Mouse (Mus musculus): ENCODE results near the gene Lect2. TPM values are rescaled to one million over a fixed set of nuclear protein-coding genes. Genes with fewer than 3 reads are reported as not detected.
A peak's percentile ranks its signal among the peaks of the same experiment; 100 is the strongest.

Lect2 gene
- polyA plus RNA-seq, 1 experiment from 2014 or later: not detected

DNA sequence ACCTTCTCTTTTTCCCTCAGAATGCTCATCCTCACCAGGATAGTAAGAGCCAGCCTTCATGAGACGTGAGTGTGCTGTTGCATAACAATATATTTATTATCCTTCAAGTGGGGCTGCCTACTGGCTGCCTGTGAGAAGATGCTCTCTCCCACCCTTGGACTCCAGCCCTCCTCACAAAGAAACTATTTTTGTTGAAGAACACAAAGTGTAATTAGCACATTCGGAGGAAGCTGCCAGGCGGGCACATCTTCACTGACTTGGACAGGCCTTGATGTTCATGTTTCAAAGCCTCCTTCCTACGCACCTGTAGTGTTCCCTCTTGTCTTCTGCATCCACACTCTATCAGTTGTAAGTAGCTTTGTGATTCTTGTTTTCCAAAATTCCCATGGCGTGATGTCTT lies 32.1 kb upstream of the Lect2 start:
- no peak overlapping the region for H3K4me3 ChIP-seq
- peaks cover 20% of the 10 kb centered on the region for H3K4me1 ChIP-seq (replicated peaks)
- H3K27me3 ChIP-seq: no peaks in the 10 kb centered on the region
- H3K4me2 ChIP-seq: no peak overlapping the region
- ATAC-seq (ENCODE audit: low FRiP score): no peak
- no peak overlapping the region for H3K27ac ChIP-seq
- H3K36me3 ChIP-seq: no peaks in the 10 kb centered on the region
- no peak overlapping the region for H3K9ac ChIP-seq
- H3K9me3 ChIP-seq: no peaks in the 10 kb centered on the region
- 65% methylated on average over 5 of the region's 5 CpGs for WGBS

DNA sequence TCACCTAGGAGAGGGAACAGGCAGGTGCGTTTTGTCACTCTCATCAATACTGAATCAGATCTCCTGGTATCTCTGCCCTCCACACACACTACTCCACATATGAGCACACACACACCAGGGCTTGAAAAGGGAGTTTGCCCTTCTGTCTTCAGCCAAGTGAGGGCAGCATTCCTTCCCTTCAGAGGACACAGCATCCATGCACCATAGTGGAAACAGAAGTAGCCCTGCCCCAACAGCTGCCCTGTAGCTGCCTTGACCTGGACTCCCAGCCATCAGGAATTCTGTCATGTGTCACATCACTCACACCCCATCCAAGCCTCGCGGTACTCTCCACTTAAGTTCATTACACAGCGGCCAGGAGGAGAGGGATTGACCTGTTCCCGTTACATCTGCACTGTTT lies 29.8 kb upstream of the Lect2 start:
- ATAC-seq (ENCODE audit: low FRiP score): no peak
- no peaks in the 10 kb centered on the region for H3K27me3 ChIP-seq
- 85% methylated on average over 5 of the region's 5 CpGs for WGBS

DNA sequence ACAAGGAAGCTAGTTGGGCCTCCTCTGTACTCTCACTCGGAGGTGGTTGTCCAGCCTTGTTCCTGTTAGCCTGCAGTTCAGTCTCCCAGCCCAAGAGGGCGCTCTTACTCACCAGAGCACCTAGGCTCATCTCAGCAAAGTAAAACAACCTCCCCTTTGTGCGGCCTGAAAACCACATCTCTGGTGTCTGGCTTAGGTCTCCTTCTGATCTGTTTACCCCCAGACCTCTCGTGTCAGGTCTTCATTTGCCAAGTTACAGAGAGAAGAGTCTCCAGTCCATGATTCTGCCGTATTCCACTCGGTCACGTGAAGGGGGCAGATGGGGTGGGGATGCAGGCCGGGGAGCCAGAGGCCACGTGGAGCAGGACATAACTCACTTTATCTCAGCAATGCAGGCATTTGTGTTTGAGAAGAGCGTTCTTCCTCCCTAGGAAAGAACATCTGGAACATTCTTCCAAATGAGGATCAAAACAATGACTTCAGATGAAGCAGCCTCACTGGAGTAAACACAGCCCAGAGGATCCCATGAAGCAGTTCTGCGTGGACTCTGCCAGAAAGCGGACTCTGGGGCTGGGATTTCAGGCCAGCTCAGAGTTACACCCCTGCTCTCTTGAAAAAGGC lies 27.5 kb upstream of the Lect2 start:
- H3K36me3 ChIP-seq: no peaks in the 10 kb centered on the region
- no peak overlapping the region for H3K4me2 ChIP-seq
- H3K4me3 ChIP-seq: no peak overlapping the region
- 72% methylated on average over 12 of the region's 12 CpGs for whole genome bisulfite sequencing
- no peak overlapping the region for H3K27ac ChIP-seq
- H3K4me1 ChIP-seq (replicated peaks): 0 out of 2 replicates have a peak, but pooled peaks cover under 1% of the 10 kb centered on the region
- ATAC-seq (ENCODE audit: low FRiP score): no peak
- no peaks in the 10 kb centered on the region for H3K9me3 ChIP-seq
- H3K27me3 ChIP-seq: no peaks in the 10 kb centered on the region
- H3K9ac ChIP-seq: no peak overlapping the region

More for the DNA sequence above, 29.8 kb upstream of the Lect2 start:
- Histone ChIP-seq H3K36me3 (no peaks in the 10 kb centered on the region), H3K4me2 (no peak overlapping the region), H3K4me1 (replicated peaks) (peaks cover 20% of the 10 kb centered on the region), H3K9ac (no peak overlapping the region), H3K9me3 (no peaks in the 10 kb centered on the region), H3K4me3 (no peak overlapping the region), H3K27ac (no peak overlapping the region)

DNA sequence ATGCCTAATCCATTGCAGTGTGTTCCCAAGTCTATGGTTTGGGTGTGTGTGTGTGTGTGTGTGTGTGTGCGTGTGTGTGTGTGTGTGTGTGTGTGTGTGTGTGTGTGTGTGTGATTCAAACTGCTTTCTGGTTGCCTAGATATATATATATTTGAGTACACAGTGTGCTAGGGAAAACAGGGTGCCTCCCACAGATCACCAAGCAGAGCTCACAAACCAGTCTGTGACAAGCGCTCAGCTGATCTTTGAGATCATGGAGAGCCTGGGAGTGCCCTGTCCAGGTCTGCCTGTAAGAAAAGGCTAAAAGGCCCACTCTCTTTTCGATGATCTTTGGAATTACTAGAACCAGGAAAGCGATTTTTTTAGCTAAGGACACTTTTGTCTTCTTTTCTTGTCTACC lies 26.8 kb upstream of the Lect2 start:
- Histone ChIP-seq H3K4me3 (no peak overlapping the region), H3K4me1 (replicated peaks) (no peaks in the 10 kb centered on the region), H3K36me3 (no peaks in the 10 kb centered on the region), H3K4me2 (no peak overlapping the region), H3K9me3 (no peaks in the 10 kb centered on the region), H3K9ac (no peak overlapping the region), H3K27me3 (no peaks in the 10 kb centered on the region), H3K27ac (no peak overlapping the region)
- 81% methylated on average over 4 of the region's 4 CpGs for WGBS
- no peak for ATAC-seq (ENCODE audit: low FRiP score)

DNA sequence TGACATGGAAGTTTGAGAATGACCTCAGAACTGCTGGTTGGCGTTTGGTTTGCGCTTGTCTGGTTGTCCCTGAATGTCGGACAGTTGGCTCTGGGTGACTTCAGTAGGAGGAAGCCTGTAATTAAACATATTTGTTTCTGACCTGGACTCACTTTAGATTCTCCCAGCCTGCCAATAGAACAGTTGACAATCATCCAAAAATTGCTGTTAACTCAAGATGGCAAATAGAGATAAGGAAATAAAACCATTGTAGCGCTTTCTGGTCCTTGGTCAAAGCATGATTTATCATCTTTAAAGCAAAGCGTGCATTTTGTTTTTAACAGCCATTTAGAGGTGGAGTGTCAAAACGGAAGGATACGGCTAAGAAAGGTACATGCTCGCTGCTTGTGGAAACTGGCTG lies 23.3 kb upstream of the Lect2 start:
- no peak for ATAC-seq (ENCODE audit: low FRiP score)
- Histone ChIP-seq H3K4me3 (no peak overlapping the region), H3K9ac (no peak overlapping the region), H3K27me3 (no peaks in the 10 kb centered on the region), H3K9me3 (no peaks in the 10 kb centered on the region), H3K4me2 (no peak overlapping the region), H3K36me3 (no peaks in the 10 kb centered on the region), H3K4me1 (replicated peaks) (peaks cover under 1% of the 10 kb centered on the region; the same call in 1 of the 2 replicates), H3K27ac (no peak overlapping the region)
- WGBS: 92% methylated on average over 8 of the region's 8 CpGs

DNA sequence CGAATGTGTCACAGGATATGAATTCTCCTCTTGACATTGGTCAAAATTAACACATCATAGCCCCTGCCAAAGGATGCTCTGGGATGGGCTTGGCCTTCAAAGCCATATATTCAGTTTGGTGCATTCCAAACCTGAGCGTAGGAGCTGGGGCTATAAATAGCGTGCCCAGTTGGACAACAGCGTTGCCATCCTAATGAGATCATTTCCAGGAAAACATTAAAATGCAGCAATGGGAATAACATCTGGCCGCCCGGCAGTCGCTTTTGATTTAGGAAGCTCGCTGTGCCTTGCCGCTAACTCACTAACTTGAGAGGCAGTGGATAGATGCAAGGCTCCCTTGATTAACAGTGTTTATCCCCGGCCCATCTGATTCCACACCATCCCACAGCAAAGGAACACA lies 18.0 kb upstream of the Lect2 start:
- ATAC-seq (ENCODE audit: low FRiP score): no peak
- Histone ChIP-seq H3K9me3 (no peaks in the 10 kb centered on the region), H3K27me3 (0 out of 2 replicates have a peak, but pooled peaks cover 1% of the 10 kb centered on the region), H3K36me3 (no peaks in the 10 kb centered on the region), H3K27ac (no peak overlapping the region), H3K9ac (no peak overlapping the region), H3K4me1 (replicated peaks) (peaks cover 5% of the 10 kb centered on the region), H3K4me2 (no peak overlapping the region), H3K4me3 (no peak overlapping the region)
- 53% methylated on average over 10 of the region's 10 CpGs for WGBS

DNA sequence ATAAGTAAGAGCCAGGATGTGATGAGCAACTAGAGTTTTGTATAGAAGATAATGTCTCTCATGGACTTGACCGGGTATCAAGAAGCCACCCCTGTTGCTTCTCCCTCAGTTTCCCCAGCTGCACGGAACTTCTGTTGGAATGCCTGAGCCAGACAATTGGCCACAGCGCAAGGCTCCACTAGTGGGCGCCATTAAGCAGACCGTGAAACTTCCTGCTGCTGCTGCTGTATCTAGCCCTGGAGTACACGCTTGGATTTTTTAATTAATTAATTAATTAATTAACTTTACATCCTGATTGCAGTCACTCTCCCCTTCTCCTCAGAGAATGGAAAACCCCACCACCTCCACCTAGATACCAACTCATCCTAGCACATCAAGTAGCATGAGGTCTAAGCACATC lies 14.8 kb upstream of the Lect2 start:
- no peak overlapping the region for H3K4me3 ChIP-seq
- no peak for ATAC-seq (ENCODE audit: low FRiP score)
- WGBS: 40% methylated on average over 6 of the region's 6 CpGs
- no peaks in the 10 kb centered on the region for H3K36me3 ChIP-seq
- peaks cover 9% of the 10 kb centered on the region for H3K4me1 ChIP-seq (replicated peaks)
- no peaks in the 10 kb centered on the region for H3K9me3 ChIP-seq
- H3K9ac ChIP-seq: no peak overlapping the region
- no peak overlapping the region for H3K4me2 ChIP-seq
- H3K27me3 ChIP-seq: 0 out of 2 replicates have a peak, but pooled peaks cover 5% of the 10 kb centered on the region
- H3K27ac ChIP-seq: no peak overlapping the region

DNA sequence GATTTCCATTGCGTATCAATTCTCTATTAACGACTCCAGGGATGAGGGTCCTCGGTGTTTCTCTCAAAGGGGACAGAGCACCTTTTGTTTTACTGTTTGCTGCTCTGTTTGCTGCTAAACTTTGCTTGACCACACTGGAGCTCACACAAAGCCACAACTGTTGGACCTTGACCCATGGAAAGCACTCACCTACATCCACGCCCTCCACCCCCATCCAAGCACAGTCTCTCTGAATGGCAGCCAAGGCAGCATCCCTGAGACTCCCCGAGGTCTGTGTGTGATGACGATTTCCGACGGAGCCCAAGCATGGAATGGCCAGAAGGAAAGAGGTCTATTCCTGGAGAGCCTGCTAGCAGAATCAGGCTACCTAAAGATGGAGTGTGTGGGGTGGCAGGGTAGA lies 12.8 kb upstream of the Lect2 start:
- 76% methylated on average over 8 of the region's 8 CpGs for WGBS
- H3K4me3 ChIP-seq: no peak overlapping the region
- no peak overlapping the region for H3K4me2 ChIP-seq
- H3K9me3 ChIP-seq: no peaks in the 10 kb centered on the region
- no peak for ATAC-seq (ENCODE audit: low FRiP score)
- H3K27ac ChIP-seq: no peak overlapping the region
- H3K9ac ChIP-seq: no peak overlapping the region
- H3K36me3 ChIP-seq: no peaks in the 10 kb centered on the region
- H3K27me3 ChIP-seq: 0 out of 2 replicates have a peak, but pooled peaks cover 5% of the 10 kb centered on the region
- 0 out of 2 replicates have a peak, but pooled peaks cover 4% of the 10 kb centered on the region for H3K4me1 ChIP-seq (replicated peaks)

DNA sequence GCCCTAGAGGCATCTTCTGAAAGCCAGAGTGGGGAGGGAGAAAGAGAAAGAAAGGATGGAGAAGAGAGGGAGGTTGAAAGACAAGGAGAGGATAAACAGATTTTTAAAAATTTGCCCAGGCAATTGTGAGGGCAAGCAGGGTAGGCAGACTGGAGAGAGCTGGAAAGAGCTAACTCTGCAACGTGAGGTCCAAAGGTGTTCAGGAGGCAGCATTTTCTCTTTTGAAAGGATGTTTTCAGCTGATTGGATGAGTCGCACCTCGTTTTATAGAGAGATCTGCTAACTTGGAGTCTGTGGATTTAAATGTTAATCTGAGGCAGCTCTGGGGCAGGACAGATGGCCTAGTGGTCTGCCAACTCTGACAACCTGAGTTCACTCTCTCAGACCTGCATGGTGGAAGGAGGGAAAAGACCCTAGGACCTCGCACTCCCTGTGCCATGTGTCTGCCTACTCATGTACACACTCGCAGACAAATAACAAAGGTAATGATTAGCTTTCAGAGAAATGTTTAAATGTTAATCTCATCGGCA lies 11.6 kb upstream of the Lect2 start:
- no peak overlapping the region for H3K9ac ChIP-seq
- no peak for ATAC-seq (ENCODE audit: low FRiP score)
- no peaks in the 10 kb centered on the region for H3K36me3 ChIP-seq
- H3K4me1 ChIP-seq (replicated peaks): 0 out of 2 replicates have a peak, but pooled peaks cover 4% of the 10 kb centered on the region
- WGBS: 87% methylated on average over 6 of the region's 6 CpGs
- no peak overlapping the region for H3K4me2 ChIP-seq
- no peaks in the 10 kb centered on the region for H3K9me3 ChIP-seq
- H3K27me3 ChIP-seq: 0 out of 2 replicates have a peak, but pooled peaks cover 5% of the 10 kb centered on the region
- no peak overlapping the region for H3K27ac ChIP-seq
- no peak overlapping the region for H3K4me3 ChIP-seq

DNA sequence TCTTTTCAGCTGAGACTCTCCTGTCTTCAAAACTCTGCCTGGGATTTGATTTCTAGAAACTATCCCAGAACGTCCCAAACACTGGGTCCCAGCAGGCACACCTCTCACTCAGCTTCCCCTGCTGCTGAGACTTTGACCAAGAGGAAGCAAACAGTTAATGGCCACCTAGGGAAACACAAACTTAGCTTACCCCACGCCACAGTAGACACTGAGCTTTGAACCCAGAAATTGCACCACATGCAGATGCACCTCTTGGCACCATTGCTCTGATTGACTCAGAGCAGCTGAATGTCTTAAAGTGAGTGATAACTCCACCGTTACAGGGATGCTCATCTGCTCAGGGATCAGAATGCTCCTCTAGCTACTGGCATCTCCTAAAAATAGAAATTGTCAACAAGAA lies 10.5 kb upstream of the Lect2 start:
- no peak for ATAC-seq (ENCODE audit: low FRiP score)
- Histone ChIP-seq H3K4me3 (no peak overlapping the region), H3K9ac (no peak overlapping the region), H3K4me1 (replicated peaks) (peaks cover 11% of the 10 kb centered on the region), H3K4me2 (no peak overlapping the region), H3K9me3 (no peaks in the 10 kb centered on the region), H3K27me3 (0 out of 2 replicates have a peak, but pooled peaks cover 5% of the 10 kb centered on the region), H3K27ac (no peak overlapping the region), H3K36me3 (no peaks in the 10 kb centered on the region)
- WGBS: 39% methylated on average over 3 of the region's 3 CpGs

DNA sequence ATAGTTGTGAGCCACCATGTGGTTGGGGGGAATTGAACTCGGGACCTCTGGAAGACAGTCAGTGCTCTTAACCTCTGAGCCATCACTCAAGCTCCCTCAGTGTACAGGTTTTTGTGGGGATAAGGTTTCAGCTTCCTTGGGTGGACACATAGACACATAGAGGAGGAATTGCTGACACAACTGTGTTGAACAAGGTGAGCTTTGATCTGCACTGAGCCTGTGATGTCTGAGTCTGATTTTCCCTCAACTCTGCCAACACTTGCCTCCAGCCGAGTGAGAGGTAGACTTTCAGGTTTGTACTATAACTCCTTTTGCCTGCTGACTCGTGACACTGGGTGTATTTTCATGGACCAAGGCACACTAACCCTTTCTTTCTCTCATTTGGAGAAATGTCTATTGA lies 8.4 kb upstream of the Lect2 start:
- no peak for ATAC-seq (ENCODE audit: low FRiP score)
- no peaks in the 10 kb centered on the region for H3K9me3 ChIP-seq
- H3K4me1 ChIP-seq (replicated peaks): peaks cover 11% of the 10 kb centered on the region
- no peak overlapping the region for H3K4me3 ChIP-seq
- no peak overlapping the region for H3K4me2 ChIP-seq
- no peak overlapping the region for H3K9ac ChIP-seq
- H3K27ac ChIP-seq: no peak overlapping the region
- 83% methylated on average over 3 of the region's 3 CpGs for WGBS
- no peaks in the 10 kb centered on the region for H3K36me3 ChIP-seq
- 0 out of 2 replicates have a peak, but pooled peaks cover 5% of the 10 kb centered on the region for H3K27me3 ChIP-seq

DNA sequence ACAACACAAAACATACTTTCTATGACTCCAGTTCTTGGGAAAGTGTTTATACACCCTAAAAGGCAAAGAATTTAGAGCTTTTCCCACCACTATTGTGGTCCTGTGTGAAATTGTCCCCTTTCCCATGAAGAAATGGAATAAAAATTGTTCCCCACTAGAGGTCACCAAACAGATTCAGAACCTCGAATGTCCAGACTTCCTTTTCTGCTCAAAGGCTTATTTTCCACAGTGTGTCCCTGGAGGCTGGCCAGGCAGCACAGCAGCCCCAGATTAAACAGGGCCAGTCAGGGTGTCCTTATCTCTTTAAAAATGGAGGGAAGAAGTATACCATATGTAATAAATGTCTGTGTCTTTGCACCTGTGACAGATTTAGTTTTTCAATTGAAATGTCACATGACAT lies 7.7 kb upstream of the Lect2 start:
- no peaks in the 10 kb centered on the region for H3K9me3 ChIP-seq
- H3K27ac ChIP-seq: no peak overlapping the region
- no peaks in the 10 kb centered on the region for H3K27me3 ChIP-seq
- 0% methylated on average over 1 of the region's 1 CpGs for WGBS
- H3K4me3 ChIP-seq: no peak overlapping the region
- no peak overlapping the region for H3K9ac ChIP-seq
- peaks cover 11% of the 10 kb centered on the region for H3K4me1 ChIP-seq (replicated peaks)
- no peak for ATAC-seq (ENCODE audit: low FRiP score)
- H3K36me3 ChIP-seq: no peaks in the 10 kb centered on the region
- no peak overlapping the region for H3K4me2 ChIP-seq

DNA sequence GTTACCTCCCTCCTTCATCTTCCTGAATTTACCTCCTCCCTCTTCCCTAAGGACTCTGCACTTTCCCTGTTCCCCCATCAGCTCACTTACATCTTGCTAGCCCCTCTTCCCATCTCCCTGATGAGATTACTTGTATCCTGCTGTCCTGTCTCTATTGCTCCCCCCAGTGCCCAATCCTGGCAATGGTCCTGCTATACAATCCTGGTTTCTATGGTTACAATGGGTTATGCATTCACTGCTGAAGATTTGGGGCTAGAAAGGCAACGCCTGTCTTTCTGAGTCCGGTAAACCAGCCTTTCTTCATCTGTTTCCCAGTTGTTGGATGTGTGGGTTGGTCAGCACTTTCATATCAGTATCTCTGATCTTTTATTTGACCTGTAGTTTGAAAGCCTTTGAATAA lies 6.1 kb upstream of the Lect2 start:
- H3K27ac ChIP-seq: no peak overlapping the region
- H3K27me3 ChIP-seq: no peaks in the 10 kb centered on the region; the same call in 1 of the 2 replicates
- ATAC-seq (ENCODE audit: low FRiP score): peak; percentile 63; the same call in 1 of the 2 replicates
- peaks cover 11% of the 10 kb centered on the region for H3K4me1 ChIP-seq (replicated peaks)
- no peak overlapping the region for H3K4me2 ChIP-seq
- H3K9me3 ChIP-seq: no peaks in the 10 kb centered on the region
- H3K4me3 ChIP-seq: no peak overlapping the region
- no peak overlapping the region for H3K9ac ChIP-seq
- no peaks in the 10 kb centered on the region for H3K36me3 ChIP-seq
- 4% methylated on average over 2 of the region's 2 CpGs for WGBS

Data from hindbrain, embryonic 13.5 days (tissue).